Mouse (Mus musculus): ENCODE results near the gene Lin7b. TPM values are rescaled to one million over a fixed set of nuclear protein-coding genes. Genes with fewer than 3 reads are reported as not detected.
"Not testable (repeated sequence)": the region's sequence is repeated elsewhere in the genome, so short reads cannot be mapped to it uniquely, and the experiment has no call there.

Lin7b gene
- polyA plus RNA-seq, 1 experiment from 2014 or later, result 1.6 TPM

GRCm38 (mm10) chr7:45401521-45402085 is 31.2 kb upstream of the Lin7b start:
- no peak for ATAC-seq (replicated peaks; ENCODE audit: insufficient number of reproducible peaks, low FRiP score, low TSS enrichment)

GRCm38 (mm10) chr7:45396787-45397186 is 26.4 kb upstream of the Lin7b start:
- H3K9ac ChIP-seq (ENCODE audit: low read depth, low read length), result no peak overlapping the region
- no peak overlapping the region for H3K4me2 ChIP-seq
- H3K4me1 ChIP-seq (ENCODE audit: control insufficient read depth, insufficient read depth, low read length), result peaks cover 15% of the 10 kb centered on the region
- no peak for ATAC-seq (replicated peaks; ENCODE audit: insufficient number of reproducible peaks, low FRiP score, low TSS enrichment)
- no peaks in the 10 kb centered on the region for H3K9me3 ChIP-seq (replicated peaks; ENCODE audit: control insufficient read depth, low read length)
- peaks cover 4% of the 10 kb centered on the region; the same call in 1 of the 2 replicates for H3K36me3 ChIP-seq (ENCODE audit: control insufficient read depth, insufficient read depth, low read length)
- no peak overlapping the region for H3K4me3 ChIP-seq (ENCODE audit: low read depth, low read length)
- no peak overlapping the region for H3K27ac ChIP-seq (ENCODE audit: low read depth, low read length)
- no peaks in the 10 kb centered on the region for H3K27me3 ChIP-seq (ENCODE audit: control insufficient read depth, insufficient read depth, low read length)
- 82% methylated on average over 2 of the region's 2 CpGs for WGBS (ENCODE audit: insufficient replicate concordance)

More at GRCm38 (mm10) chr7:45401521-45402085, 31.2 kb upstream of the Lin7b start:
- Histone ChIP-seq H3K4me1 (ENCODE audit: control insufficient read depth, insufficient read depth, low read length) (peaks cover 8% of the 10 kb centered on the region; the same call in 1 of the 2 replicates), H3K9ac (ENCODE audit: low read depth, low read length) (no peak overlapping the region), H3K4me3 (ENCODE audit: low read depth, low read length) (no peak overlapping the region), H3K27ac (ENCODE audit: low read depth, low read length) (no peak overlapping the region), H3K36me3 (ENCODE audit: control insufficient read depth, insufficient read depth, low read length) (no peaks in the 10 kb centered on the region), H3K4me2 (no peak overlapping the region), H3K9me3 (replicated peaks; ENCODE audit: control insufficient read depth, low read length) (no peaks in the 10 kb centered on the region), H3K27me3 (ENCODE audit: control insufficient read depth, insufficient read depth, low read length) (peaks cover 15% of the 10 kb centered on the region)
- 69% methylated on average over 10 of the region's 10 CpGs for WGBS (ENCODE audit: insufficient replicate concordance)

GRCm38 (mm10) chr7:45396337-45396775 is 26.0 kb upstream of the Lin7b start:
- H3K9ac ChIP-seq (ENCODE audit: low read depth, low read length); H3K27me3 ChIP-seq (ENCODE audit: control insufficient read depth, insufficient read depth, low read length); H3K36me3 ChIP-seq (ENCODE audit: control insufficient read depth, insufficient read depth, low read length); ATAC-seq (replicated peaks; ENCODE audit: insufficient number of reproducible peaks, low FRiP score, low TSS enrichment); H3K9me3 ChIP-seq (replicated peaks; ENCODE audit: control insufficient read depth, low read length): not testable (repeated sequence)
- Histone ChIP-seq H3K27ac (ENCODE audit: low read depth, low read length) (peak overlapping the region; percentile 69; the same call in 1 of the 2 replicates), H3K4me1 (ENCODE audit: control insufficient read depth, insufficient read depth, low read length) (peaks cover 15% of the 10 kb centered on the region), H3K4me3 (ENCODE audit: low read depth, low read length) (peak overlapping the region; percentile 80), H3K4me2 (peak overlapping the region; percentile 67)
- 8% methylated on average over 3 of the region's 3 CpGs for WGBS (ENCODE audit: insufficient replicate concordance)

- peak; percentile 93 for ATAC-seq (replicated peaks; ENCODE audit: insufficient number of reproducible peaks, low FRiP score, low TSS enrichment)
- H3K27ac ChIP-seq (ENCODE audit: low read depth, low read length), result peak within 1 kb of the TSS; percentile 99
- no peaks in the 10 kb centered on the region for H3K9me3 ChIP-seq (replicated peaks; ENCODE audit: control insufficient read depth, low read length)
- H3K36me3 ChIP-seq (ENCODE audit: control insufficient read depth, insufficient read depth, low read length), result peaks cover 8% of the 10 kb centered on the region
- WGBS (ENCODE audit: insufficient replicate concordance), result under 1% methylated on average over 60 of the region's 60 CpGs
- H3K4me1 ChIP-seq (ENCODE audit: control insufficient read depth, insufficient read depth, low read length), result peaks cover 15% of the 10 kb centered on the region
- H3K9ac ChIP-seq (ENCODE audit: low read depth, low read length), result peak within 1 kb of the TSS; percentile 91
- H3K27me3 ChIP-seq (ENCODE audit: control insufficient read depth, insufficient read depth, low read length), result no peaks in the 10 kb centered on the region
- peak within 1 kb of the TSS; percentile 80 for H3K4me3 ChIP-seq (ENCODE audit: low read depth, low read length)
- peak within 1 kb of the TSS; percentile 99 for H3K4me2 ChIP-seq
Measured at GRCm38 (mm10) chr7:45395578-45396336, 25.4 kb upstream of the Lin7b start, which contains the start of gene Snrnp70. Gene Snrnp70 (minus strand): TSS chr7:45395742.

- Histone ChIP-seq H3K27ac (ENCODE audit: low read depth, low read length) (peak overlapping the region; percentile 99), H3K4me3 (ENCODE audit: low read depth, low read length) (peak overlapping the region; percentile 80), H3K4me2 (peak overlapping the region; percentile 99), H3K9me3 (replicated peaks; ENCODE audit: control insufficient read depth, low read length) (no peaks in the 10 kb centered on the region), H3K27me3 (ENCODE audit: control insufficient read depth, insufficient read depth, low read length) (no peaks in the 10 kb centered on the region), H3K36me3 (ENCODE audit: control insufficient read depth, insufficient read depth, low read length) (peaks cover 14% of the 10 kb centered on the region), H3K4me1 (ENCODE audit: control insufficient read depth, insufficient read depth, low read length) (peaks cover 15% of the 10 kb centered on the region), H3K9ac (ENCODE audit: low read depth, low read length) (peak overlapping the region; percentile 91)
- peak; percentile 62 for ATAC-seq (replicated peaks; ENCODE audit: insufficient number of reproducible peaks, low FRiP score, low TSS enrichment)
- under 1% methylated on average over 19 of the region's 20 CpGs for WGBS (ENCODE audit: insufficient replicate concordance)
Measured at GRCm38 (mm10) chr7:45395129-45395541, 24.8 kb upstream of the Lin7b start.

GRCm38 (mm10) chr7:45386077-45386476 is 15.7 kb upstream of the Lin7b start:
- Histone ChIP-seq H3K4me3 (ENCODE audit: low read depth, low read length) (no peak overlapping the region), H3K27ac (ENCODE audit: low read depth, low read length) (no peak overlapping the region), H3K36me3 (ENCODE audit: control insufficient read depth, insufficient read depth, low read length) (peaks cover 74% of the 10 kb centered on the region), H3K9ac (ENCODE audit: low read depth, low read length) (no peak overlapping the region), H3K4me1 (ENCODE audit: control insufficient read depth, insufficient read depth, low read length) (no peaks in the 10 kb centered on the region), H3K9me3 (replicated peaks; ENCODE audit: control insufficient read depth, low read length) (no peaks in the 10 kb centered on the region), H3K27me3 (ENCODE audit: control insufficient read depth, insufficient read depth, low read length) (no peaks in the 10 kb centered on the region), H3K4me2 (no peak overlapping the region)
- ATAC-seq (replicated peaks; ENCODE audit: insufficient number of reproducible peaks, low FRiP score, low TSS enrichment), result no peak
- WGBS (ENCODE audit: insufficient replicate concordance), result 88% methylated on average over 3 of the region's 3 CpGs

- Histone ChIP-seq H3K27me3 (ENCODE audit: control insufficient read depth, insufficient read depth, low read length) (no peaks in the 10 kb centered on the region), H3K9me3 (replicated peaks; ENCODE audit: control insufficient read depth, low read length) (no peaks in the 10 kb centered on the region), H3K9ac (ENCODE audit: low read depth, low read length) (no peak overlapping the region), H3K4me2 (no peak overlapping the region), H3K4me1 (ENCODE audit: control insufficient read depth, insufficient read depth, low read length) (peaks cover 4% of the 10 kb centered on the region; the same call in 1 of the 2 replicates), H3K36me3 (ENCODE audit: control insufficient read depth, insufficient read depth, low read length) (peaks cover 51% of the 10 kb centered on the region), H3K27ac (ENCODE audit: low read depth, low read length) (no peak overlapping the region), H3K4me3 (ENCODE audit: low read depth, low read length) (no peak overlapping the region)
- 97% methylated on average over 1 of the region's 1 CpGs for WGBS (ENCODE audit: insufficient replicate concordance)
- no peak for ATAC-seq (replicated peaks; ENCODE audit: insufficient number of reproducible peaks, low FRiP score, low TSS enrichment)
Measured at GRCm38 (mm10) chr7:45376057-45376456, 5.7 kb upstream of the Lin7b start.

GRCm38 (mm10) chr7:45374620-45375019 is 4.2 kb upstream of the Lin7b start:
- no peak overlapping the region for H3K9ac ChIP-seq (ENCODE audit: low read depth, low read length)
- 90% methylated on average over 8 of the region's 8 CpGs for WGBS (ENCODE audit: insufficient replicate concordance)
- no peak overlapping the region for H3K4me2 ChIP-seq
- ATAC-seq (replicated peaks; ENCODE audit: insufficient number of reproducible peaks, low FRiP score, low TSS enrichment), result no peak
- no peak overlapping the region for H3K4me3 ChIP-seq (ENCODE audit: low read depth, low read length)
- peaks cover 16% of the 10 kb centered on the region; the same call in 1 of the 2 replicates for H3K4me1 ChIP-seq (ENCODE audit: control insufficient read depth, insufficient read depth, low read length)
- H3K9me3 ChIP-seq (replicated peaks; ENCODE audit: control insufficient read depth, low read length), result no peaks in the 10 kb centered on the region
- H3K27ac ChIP-seq (ENCODE audit: low read depth, low read length), result no peak overlapping the region
- 0 out of 2 replicates have a peak, but pooled peaks cover 5% of the 10 kb centered on the region for H3K27me3 ChIP-seq (ENCODE audit: control insufficient read depth, insufficient read depth, low read length)
- H3K36me3 ChIP-seq (ENCODE audit: control insufficient read depth, insufficient read depth, low read length), result peaks cover 37% of the 10 kb centered on the region
